ENCODE assay signal across 21 mouse cellular contexts in the genomic region with DNA sequence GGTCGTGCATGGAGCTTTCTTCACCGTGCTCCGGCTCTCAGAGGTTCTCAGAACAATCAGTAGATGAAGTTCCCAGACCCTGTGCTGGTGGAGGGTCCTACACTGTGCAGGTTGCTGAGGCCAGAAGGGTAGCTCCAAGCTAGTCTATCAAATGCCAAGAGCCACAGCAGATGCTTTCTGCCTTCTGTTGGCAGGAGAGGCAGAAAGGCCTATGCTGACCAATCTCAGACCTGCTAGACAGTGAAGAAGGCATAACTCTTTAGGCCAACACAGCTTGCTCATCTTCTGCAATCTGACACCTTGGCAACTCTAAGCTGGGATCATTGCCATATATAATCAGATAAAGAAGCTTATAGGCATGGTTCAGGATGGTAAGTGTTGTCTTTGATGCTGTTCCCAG. TPM values are rescaled to one million over a fixed set of nuclear protein-coding genes. Genes with fewer than 3 reads are reported as not detected.
DNase-seq lines count a peak whose midpoint lies in the region; ATAC-seq lines count a peak whose summit lies in the region.
"Had no signal": no experiment of that assay in that cellular context is flagged by ENCODE, and none has a peak within 500 bp of the region (broad histone marks: within the 10 kb centered on the region; RNA-seq: fewer than 3 reads in every experiment).

No protein-coding gene starts in this region.

- H3K36me3 ChIP-seq in kidney, embryonic 15.5 days, result no peaks in the 10 kb centered on the region
- H3K36me3 ChIP-seq: embryonic facial prominence, embryonic 10.5 days; forebrain, embryonic 15.5 days; intestine, embryonic 15.5 days; limb, embryonic 13.5 days; liver, embryonic 12.5 days; midbrain, embryonic 12.5 days had no signal

- H3K9me3 ChIP-seq in kidney, embryonic 15.5 days (replicated peaks), result no peaks in the 10 kb centered on the region
- H3K9me3 ChIP-seq: embryonic facial prominence, embryonic 10.5 days; forebrain, embryonic 15.5 days; intestine, embryonic 15.5 days; limb, embryonic 13.5 days; liver, embryonic 12.5 days; midbrain, embryonic 12.5 days had no signal

- peaks cover 1% of the 10 kb centered on the region; the same call in 1 of the 2 replicates for H3K4me1 ChIP-seq in kidney, embryonic 15.5 days
- H3K4me1 ChIP-seq: embryonic facial prominence, embryonic 10.5 days; intestine, embryonic 15.5 days; limb, embryonic 13.5 days had no signal

- no peak overlapping the region for H3K27ac ChIP-seq in kidney, embryonic 15.5 days
- H3K27ac ChIP-seq: embryonic facial prominence, embryonic 10.5 days; forebrain, embryonic 15.5 days; intestine, embryonic 15.5 days; layer of hippocampus, adult 2 months; limb, embryonic 13.5 days; liver, embryonic 12.5 days; midbrain, embryonic 12.5 days had no signal

- H3K4me3 ChIP-seq in kidney, embryonic 15.5 days (replicated peaks), result no peak overlapping the region
- H3K4me3 ChIP-seq: embryonic facial prominence, embryonic 10.5 days; forebrain, embryonic 15.5 days; intestine, embryonic 15.5 days; layer of hippocampus, adult 2 months; limb, embryonic 13.5 days; liver, embryonic 12.5 days; midbrain, embryonic 12.5 days had no signal

- H3K9ac ChIP-seq in kidney, embryonic 15.5 days, result no peak overlapping the region
- H3K9ac ChIP-seq: forebrain, embryonic 15.5 days; intestine, embryonic 15.5 days; limb, embryonic 13.5 days; liver, embryonic 12.5 days; lung, embryonic 14.5 days; midbrain, embryonic 12.5 days had no signal

- H3K27me3 ChIP-seq in kidney, embryonic 15.5 days, result no peaks in the 10 kb centered on the region
- H3K27me3 ChIP-seq: forebrain, embryonic 15.5 days; intestine, embryonic 15.5 days; limb, embryonic 13.5 days had no signal

- 64% methylated on average over 3 of the region's 3 CpGs for WGBS in kidney, embryonic 15.5 days

- DNase-seq in cerebellum, adult 11 months, result no peak
- DNase-seq in kidney, adult 18-20 months, result no peak
- DNase-seq in cerebellum, postnatal 10 days, result peak; percentile 75 to 77
- no peak for DNase-seq in urinary bladder, postnatal 36 days (ENCODE audit: low spot score in 2 of 2)
- DNase-seq in thymus, postnatal 4 days, result no peak
- DNase-seq: adrenal gland, postnatal 36 days; layer of hippocampus, postnatal 36 days; lung, embryonic 14.5 days; retina, postnatal 1 day; right cerebral cortex, postnatal 25 days; thymus, postnatal 14 days had no signal

- ATAC-seq in cerebellum, adult (ENCODE audit: insufficient number of reproducible peaks, low FRiP score, low TSS enrichment), result peak; percentile 83
- 0 out of 2 replicates have a peak, but pooled peaks have one; percentile 18 for ATAC-seq in kidney, embryonic 15.5 days (replicated peaks; ENCODE audit: low FRiP score)
- ATAC-seq: forebrain, embryonic 15.5 days; intestine, embryonic 15.5 days; liver, embryonic 12.5 days had no signal

- no peak overlapping the region for H3K4me2 ChIP-seq in kidney, embryonic 15.5 days
- H3K4me2 ChIP-seq: forebrain, embryonic 15.5 days; heart, embryonic 11.5 days; intestine, embryonic 15.5 days; limb, embryonic 13.5 days; liver, embryonic 12.5 days; lung, embryonic 14.5 days; midbrain, embryonic 12.5 days had no signal

RNA-seq across cellular contexts. Expression of a gene that starts 5.8 kb away (rescaled TPM):
- 0.24 and 0.26 TPM in 2 replicates for polyA plus RNA-seq in kidney, embryonic 15.5 days (2015; fragmentation: Nextera tagmentation; extraction: Ambion mirVana)
- polyA plus RNA-seq: liver, embryonic 12.5 days had no signal

RNA-seq across cellular contexts. Expression of a gene that starts 19.2 kb away (rescaled TPM):
- polyA plus RNA-seq in kidney, embryonic 15.5 days (2015; fragmentation: Nextera tagmentation; extraction: Ambion mirVana), result 102 and 127 TPM in 2 replicates

RNA-seq across cellular contexts. Expression of a gene that starts 42.9 kb away (rescaled TPM):
- polyA plus RNA-seq in kidney, embryonic 15.5 days (2015; fragmentation: Nextera tagmentation; extraction: Ambion mirVana), result 7.5 and 8.5 TPM in 2 replicates

RNA-seq across cellular contexts. Expression of a gene that starts 43.7 kb away (rescaled TPM):
- 0.18 and 0.28 TPM in 2 replicates for polyA plus RNA-seq in kidney, embryonic 15.5 days (2015; fragmentation: Nextera tagmentation; extraction: Ambion mirVana)
- polyA plus RNA-seq: liver, embryonic 12.5 days; lung, embryonic 14.5 days had no signal

Comparison
In these comparisons a context has a peak if more than half of its experiments do, and no peak if none do; other contexts are left out.
1. DNase-seq: peak in cerebellum, postnatal 10 days (2 of 2); none in cerebellum, adult 11 months (single experiment), kidney, adult 18-20 months (single experiment), urinary bladder, postnatal 36 days (0 of 2) and thymus, postnatal 4 days (single experiment).